Mouse (Mus musculus) adrenal gland (tissue): Measurements from ENCODE around the gene Fam219a.

Experiments
- intact Hi-C: fragments of 180-260 bp; cut with DNase I; formaldehyde crosslinking; loops from one replicate; pipeline ENCODE4 v1.15.1; 2025
- long read RNA-seq, 2 experiments: library from polyadenylated mRNA; unstranded; transcript quantifications; one replicate each; pipeline ENCODE4 v2.0.0; 2020; ENCODE audit warnings: borderline replicate concordance in 1 of 2; ENCODE audit not compliant: insufficient replicate concordance in 1 of 2

The Fam219a gene
- long read RNA-seq, experiment 1, partial matches to known transcripts, result 0 of 5 reads
- long read RNA-seq, experiment 1, other reads (novel, unspliced or antisense), result 5 of 5 reads
- long read RNA-seq, experiment 2, partial matches to known transcripts, result 0 of 5 reads
- long read RNA-seq, experiment 2, other reads (novel, unspliced or antisense), result 2 of 5 reads

DNA sequence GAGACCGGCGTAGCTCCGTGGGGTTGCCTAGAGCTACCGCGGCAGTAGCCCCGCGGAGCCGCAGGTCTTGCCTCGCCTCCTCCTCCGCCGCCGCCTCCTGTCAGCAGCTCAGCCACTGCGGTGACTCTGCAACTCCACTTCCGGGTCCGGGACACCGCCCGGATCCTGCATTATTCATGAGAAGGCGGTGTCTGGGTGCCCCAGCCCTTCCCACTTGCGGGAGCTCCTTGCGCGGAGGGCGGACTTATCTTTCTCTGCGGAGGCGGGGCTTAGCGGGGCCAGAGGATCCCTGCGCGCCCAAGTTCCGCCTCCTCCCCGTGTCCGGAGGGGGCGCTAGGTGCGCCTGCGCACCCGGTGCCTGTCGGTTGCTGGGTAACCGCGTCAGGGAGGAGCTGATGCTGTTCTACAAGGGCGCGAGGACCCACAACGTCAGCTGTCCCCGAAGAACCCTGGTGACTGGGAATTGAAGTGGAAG lies at the start of gene Fam219a, which contains the start of gene Dnaic1:
Fam219a (minus strand) TSS at position 128 of the 475 bp plus-strand sequence.
Dnaic1 (plus strand) TSS at position 365 of the 475 bp plus-strand sequence.
- intact Hi-C loops, result loop anchor here (5.0 kb wide), 1 partner anchor 143 kb away; the partner anchor contains the start of gene Rpp25l

DNA sequence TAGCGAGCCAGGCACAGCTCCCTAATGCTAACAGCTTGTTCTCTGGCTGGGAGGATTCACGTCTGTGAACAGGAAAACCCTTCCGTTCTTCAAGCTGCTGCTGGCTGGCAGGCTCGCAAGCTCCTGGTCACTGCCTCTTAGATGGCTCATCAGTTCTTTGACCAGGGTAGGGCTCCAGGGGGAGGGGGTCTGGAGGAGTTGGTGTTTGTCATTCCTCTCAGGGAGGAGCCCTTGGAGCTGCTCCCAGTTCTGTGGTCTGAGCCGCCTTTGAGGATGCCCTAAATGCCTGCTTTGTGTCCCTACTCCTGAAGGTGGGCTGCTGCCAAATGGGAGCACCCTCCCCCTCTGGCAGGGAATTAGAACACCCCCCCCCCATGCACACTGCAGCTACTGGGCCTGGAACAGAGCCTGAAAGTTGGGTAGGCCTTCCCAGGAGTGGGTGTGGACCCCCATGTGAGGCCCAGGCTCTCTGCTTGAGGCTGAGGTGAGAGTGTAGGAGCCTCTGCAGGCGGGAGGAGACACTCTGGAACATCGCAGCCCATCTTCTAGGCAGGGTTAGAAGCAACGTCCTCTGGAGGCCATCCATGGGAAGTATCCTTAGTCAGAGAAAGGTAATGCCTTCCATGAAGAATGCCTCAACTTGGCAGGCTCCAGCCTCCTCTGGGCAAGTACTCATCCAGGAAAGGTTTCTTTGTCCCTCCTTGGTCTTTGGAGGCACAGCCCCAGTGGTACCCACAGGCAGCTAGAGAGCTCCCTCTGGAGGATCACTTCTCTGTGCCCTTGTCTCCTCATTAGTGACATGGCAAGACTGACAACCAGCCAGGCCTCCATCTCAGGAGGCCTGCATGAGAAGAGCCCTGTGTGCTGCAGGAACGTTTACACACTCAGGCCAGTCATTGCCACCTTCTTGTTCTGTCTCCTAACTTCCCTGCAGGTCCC lies 46.6 kb upstream of the Fam219a start:
- intact Hi-C loops, result loop anchor here (2.0 to 5.0 kb wide), 3 partner anchors 36 to 147 kb away; no protein-coding TSS in a partner anchor

DNA sequence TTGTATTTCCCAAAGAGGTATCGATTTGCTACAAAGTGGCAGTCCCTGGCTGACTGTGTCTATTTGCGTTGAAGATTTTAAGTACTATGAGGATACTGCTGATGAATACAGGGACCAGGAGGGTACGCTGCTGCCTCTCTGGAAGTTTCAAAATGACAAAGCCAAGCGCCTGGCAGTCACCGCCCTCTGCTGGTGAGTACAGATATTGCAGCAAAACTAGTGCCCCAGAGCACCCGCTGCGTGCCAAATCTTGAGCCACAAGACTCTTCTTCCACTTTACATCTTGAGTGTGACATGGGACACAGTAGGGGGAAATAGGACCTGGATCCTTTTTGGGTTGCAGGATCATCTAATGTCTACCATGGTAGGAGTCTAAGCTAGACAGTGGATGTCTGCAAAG lies 44.8 kb upstream of the Fam219a start:
- intact Hi-C loops, result loop anchor here (2.0 to 5.0 kb wide), 3 partner anchors 61 to 145 kb away; no protein-coding TSS in a partner anchor

DNA sequence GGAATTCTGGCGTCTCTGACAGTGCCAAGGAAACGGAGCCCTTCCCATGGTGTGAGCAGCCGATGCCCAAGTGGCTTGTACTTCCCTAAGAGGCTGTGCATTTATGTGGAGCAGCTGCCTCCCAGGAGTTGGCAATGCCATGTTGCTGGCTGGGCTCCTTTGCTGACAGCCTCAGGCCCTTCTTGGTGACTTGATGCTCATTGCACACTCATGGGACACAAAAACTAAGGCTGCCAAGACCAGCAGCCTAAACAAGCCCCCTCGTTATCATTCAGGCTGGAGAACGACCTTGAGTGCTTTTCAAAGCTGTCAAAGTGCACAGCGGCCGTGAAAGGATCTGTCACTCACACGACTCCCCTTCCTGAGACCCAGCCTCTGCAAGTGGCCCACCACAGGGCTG lies 42.8 kb upstream of the Fam219a start:
- intact Hi-C loops, result loop anchor here (5.0 kb wide), 1 partner anchor 95 kb away; no protein-coding TSS in a partner anchor

DNA sequence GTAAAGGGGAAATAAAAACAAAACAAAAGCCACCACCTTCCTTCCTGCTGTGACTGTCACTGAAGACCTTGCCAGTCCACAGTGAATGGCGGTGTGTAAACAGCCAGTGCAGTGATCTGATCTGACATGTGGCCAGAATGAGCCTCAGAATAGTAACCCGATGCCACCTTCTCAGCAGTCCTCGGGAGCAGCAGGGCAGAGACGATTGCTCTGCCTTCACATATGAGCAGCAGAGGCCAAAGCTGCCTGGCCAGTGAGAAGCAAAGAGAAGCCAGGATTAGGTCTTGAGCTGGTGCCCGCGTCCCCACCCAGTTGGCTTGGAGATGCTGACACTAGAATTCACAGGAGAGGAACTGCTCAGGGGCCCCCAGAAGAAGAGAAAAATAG lies 41.2 kb upstream of the Fam219a start:
- intact Hi-C loops, result loop anchor here (5.0 kb wide), 1 partner anchor 97 kb away; no protein-coding TSS in a partner anchor

DNA sequence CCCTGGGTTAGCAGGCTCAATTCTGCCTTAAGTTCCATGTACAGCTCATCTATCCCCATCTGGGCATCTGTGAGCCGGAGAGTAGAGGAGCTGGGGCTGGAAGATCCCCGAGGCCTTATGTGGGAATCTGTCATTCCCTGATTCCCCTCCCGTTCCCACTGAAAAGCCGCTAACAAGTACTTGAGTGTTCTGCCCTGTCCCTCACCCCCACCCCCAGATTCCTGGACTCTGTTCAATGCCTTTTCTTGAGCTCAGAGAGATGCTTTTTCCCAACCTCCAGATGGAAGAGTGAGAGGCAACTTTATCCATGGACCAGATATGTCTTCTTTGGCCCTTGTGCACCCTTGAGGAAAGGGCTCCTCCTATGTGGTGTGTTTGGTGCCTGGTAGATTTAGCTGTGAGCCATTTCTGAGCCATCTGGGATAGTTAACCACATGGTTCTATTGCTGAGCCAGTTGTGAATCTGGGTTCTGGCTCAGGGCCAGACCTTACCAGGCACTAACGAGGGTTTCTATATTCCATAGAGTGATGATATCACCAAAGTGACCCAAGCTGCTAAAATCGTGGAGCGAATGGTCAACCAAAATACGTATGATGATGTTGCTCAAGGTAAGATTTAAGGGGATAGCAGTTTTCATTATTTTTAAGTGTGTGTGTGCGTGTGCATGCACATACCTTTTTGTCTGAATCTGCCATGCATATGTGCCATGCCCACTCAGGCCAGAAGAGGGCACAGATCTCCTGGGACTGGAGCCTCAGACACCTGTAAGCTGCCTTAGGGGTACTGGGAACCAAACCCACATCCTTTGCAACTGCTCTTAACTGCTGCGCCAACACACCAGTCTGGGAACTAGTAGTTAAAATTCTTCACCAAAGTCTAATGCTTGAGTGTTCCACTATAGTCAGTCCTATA lies 40.6 kb upstream of the Fam219a start:
- intact Hi-C loops, result loop anchor here (5.0 kb wide), 1 partner anchor 97 kb away; no protein-coding TSS in a partner anchor

DNA sequence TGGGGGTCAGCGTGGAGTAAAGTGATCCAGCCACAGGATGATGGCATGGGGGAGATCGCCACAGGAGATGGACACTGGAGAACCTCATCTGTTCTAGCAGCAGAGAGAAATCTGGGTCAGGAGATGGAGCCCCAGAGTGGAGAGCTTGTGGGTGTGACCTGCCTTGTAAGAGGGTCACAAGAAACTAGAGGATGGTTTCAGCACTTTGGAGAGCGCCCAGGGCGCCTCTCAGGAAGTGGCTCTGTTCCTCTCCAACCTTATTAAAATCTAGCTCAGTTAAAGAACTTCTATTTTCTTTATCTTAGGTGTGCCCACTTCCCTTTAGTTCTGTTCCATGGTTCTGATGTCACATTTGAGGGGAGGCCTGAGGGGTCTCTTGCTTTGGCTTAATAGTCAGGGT lies 37.4 kb upstream of the Fam219a start:
- intact Hi-C loops, result no loop called here

DNA sequence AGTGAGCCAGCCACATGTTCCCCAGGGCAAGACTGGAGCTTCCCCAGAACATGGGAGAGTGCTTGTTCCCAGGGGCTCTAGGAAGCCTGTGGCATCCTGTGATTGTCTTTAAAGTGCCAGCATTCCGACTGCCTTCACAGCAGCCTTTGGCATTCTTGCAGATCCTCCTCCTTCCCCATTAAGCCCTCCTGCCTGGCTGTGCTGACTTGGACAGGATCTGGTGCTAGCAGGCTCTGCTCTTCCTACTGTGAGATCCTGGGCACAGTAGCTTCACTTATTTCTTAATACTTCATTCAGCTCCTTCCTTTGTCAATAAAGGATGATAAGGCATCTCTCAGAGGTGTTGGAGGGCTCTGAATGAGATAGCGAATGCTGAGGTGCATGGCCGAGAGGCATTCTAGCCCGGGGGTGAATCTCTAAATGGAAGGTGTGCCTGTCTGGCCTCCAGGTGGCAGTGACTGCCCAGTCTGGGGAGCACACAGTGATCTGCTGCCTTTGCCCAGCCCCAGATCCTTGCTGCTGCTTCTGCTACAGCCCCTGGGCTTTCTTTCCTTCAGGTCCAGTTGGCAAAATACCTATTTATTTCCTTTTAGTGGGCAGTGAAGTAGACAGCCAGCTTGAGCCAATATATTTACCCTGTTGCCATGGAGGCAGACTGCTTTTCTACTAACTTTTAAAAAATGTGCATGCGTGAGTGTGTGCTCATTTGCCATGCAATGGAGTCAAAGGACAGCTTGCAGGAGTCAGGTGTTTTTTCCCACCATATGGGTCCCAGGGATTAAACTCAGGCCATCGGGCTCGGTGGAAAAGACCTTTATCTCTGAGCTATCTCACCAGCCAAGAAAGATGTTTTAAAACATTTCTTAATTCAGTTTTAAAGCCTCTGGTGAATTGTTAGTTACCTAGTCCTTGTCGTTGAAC lies 35.4 kb upstream of the Fam219a start:
- intact Hi-C loops, result no loop called here

DNA sequence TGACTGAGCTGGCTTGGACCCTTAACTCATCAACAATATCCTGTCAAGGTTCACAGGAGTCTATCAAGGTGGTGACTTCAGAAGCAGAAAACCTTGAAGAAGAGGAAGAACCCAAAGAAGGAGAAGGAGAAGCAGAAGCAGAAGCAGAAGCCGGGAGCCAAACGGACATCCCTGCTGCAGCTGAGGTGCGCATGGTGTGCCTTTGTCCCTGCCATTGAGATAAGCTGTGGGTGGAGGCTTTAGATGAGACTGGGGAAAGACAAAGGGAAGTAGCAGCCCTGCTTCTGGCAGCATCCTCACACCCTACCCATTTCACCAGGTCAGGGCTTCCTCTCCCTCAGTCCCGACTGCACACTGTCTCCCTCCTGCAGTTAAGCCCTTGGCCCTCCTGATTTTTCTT lies 33.5 kb upstream of the Fam219a start:
- intact Hi-C loops, result no loop called here

DNA sequence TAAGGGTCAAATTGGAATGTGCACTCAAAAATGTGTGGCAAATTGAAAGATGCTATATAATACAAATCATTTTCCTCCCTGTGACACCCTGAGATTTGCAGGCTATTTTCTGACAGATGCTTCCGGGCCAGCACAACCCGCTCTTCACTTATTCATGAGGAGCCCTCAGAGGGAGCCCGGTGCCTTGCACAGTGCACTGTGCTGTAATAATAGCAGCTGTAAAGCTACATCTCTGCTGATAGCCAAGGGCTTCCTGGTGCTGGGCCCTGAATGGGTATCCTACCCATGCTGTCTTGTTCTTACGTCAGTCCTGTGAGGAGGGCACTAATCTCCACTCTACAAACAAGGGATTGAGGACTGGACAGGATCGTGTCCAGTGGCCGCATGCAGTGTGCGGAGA lies 14.0 kb upstream of the Fam219a start:
- intact Hi-C loops, result no loop called here

DNA sequence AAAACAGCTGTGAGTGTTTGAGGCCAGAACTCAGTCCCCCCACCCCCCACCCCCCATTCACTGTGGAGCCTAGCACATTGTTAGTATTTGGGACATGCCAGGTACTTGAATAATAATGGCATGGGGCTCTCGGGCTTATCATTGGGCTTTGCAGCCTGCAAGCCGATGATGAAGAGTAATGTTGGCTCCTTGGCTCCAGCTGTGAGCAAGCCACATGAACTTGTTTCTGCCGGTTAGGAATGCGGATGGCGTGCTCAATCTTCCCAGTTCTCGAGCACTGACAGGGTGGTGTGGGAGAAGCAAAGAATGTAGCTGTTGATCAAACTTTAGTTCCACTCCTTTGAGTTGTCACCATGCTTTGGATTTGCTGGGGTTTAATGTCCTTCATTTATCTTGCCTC lies 6.6 kb upstream of the Fam219a start:
- intact Hi-C loops, result no loop called here

DNA sequence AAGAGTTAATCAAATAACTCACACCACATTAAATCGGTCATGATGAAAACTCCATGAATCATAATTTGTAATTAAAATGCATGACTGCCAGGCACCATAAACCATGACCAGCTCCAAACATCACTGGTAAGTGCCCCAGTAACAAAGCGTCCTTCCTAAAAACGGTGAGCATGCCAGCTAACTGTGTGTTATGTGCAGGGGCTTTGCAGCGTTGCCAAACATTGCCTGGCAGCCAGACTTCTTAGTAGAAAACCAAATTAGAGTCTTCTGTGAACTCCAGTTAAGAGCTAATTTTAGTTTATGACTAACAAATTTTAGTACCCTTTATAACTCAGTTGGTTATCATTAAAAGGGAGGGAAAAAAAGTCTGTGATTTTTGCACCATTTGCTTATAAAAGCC lies 4.2 kb upstream of the Fam219a start:
- intact Hi-C loops, result no loop called here

DNA sequence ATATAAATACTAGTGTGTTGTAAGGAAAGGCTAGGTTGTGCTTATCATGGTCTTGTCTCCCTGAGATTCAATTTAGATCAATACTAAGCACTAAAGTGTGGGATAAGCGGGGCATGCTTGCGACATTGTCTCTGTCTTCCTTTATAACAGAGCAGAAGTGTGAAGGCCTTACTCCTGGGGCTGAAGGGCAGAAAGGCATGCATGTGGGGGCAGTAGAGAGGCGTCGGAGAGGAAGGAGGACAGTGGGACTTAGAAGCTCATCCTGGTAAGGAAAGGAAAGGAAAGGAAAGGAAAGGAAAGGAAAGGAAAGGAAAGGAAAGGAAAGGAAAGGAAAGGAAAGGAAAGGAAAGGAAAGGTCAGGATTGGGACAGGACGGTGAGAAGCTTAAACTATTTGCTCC lies 2.2 kb upstream of the Fam219a start:
- intact Hi-C loops, result no loop called here

DNA sequence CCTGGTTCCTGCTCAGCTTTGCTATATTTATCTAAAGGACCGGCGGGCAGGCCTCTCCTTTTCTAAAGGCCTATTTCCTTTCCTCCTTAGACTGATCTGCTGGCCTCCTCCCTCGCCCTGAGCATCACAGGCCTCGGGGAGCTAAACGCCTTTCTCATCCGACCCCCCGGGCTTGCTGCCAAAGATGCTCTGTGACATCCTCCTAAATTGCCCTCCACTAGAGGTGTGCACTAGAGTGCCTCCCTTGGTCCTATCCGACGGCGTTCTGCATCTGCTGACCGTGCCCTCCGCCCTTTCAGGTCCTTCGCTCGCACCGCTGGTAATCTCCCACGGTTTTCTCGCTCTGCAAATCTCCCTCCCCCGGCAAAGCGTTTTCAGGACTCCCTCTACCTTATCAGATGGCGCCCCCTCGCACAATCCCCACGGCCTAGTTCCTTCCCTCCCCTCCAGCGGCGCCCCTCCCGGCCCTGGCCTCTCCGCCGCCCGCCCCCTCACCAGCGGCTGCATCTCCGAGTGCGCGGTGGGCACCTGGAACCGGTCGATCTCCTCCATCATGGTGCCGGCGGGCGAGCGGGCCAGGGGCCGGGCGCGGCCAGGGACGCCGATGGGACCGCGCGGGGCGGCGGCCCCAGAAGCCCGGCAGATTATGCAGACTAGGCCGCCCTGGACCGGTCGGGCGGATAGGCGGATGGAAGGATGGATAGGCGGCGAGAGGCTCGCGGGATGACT lies 492 bp downstream of the Fam219a start:
- intact Hi-C loops, result loop anchor here (5.0 kb wide), 1 partner anchor 143 kb away; the partner anchor contains the start of gene Rpp25l

DNA sequence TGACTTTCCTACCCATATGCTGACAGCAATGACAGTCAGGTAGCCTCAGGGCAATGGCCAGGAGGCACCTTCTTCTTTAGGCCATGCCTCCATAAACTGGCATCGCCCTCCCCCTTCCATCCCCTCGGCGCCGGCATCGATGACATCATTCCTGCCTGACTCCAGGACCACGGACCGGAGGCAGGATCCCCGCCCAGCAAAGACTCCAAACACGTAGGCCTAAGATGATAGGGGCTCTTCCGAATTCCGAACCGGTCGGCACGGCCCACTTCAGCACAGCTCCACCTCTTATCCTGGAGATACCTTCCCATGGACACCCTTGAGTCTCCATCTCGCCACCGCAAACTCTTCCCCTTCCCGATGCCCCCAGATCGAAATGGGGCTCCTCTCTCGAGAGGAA lies 1.1 kb downstream of the Fam219a start:
- intact Hi-C loops, result loop anchor here (5.0 kb wide), 1 partner anchor 144 kb away; the partner anchor contains the start of gene Rpp25l

DNA sequence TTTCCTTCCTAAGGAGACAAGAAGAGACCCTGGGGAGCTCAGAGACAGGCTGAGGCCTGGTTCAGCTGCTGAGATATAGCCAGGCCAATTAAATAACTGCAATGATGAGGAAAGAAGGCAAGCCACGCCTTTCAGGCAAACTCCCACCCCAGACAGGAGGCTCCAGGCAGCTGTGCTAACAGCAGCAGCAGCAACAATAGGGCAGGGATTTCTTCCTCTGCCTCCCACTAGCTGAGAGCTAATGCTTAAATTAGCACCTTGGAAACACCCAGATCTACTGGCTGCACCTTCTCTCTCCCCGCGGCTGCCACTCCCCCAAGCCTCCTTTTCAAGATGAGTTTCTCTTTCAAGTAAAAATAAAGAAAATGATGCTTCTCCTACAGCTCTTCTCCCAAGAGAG lies 3.2 kb downstream of the Fam219a start:
- intact Hi-C loops, result loop anchor here (5.0 kb wide), 1 partner anchor 146 kb away; the partner anchor contains the start of gene Rpp25l

DNA sequence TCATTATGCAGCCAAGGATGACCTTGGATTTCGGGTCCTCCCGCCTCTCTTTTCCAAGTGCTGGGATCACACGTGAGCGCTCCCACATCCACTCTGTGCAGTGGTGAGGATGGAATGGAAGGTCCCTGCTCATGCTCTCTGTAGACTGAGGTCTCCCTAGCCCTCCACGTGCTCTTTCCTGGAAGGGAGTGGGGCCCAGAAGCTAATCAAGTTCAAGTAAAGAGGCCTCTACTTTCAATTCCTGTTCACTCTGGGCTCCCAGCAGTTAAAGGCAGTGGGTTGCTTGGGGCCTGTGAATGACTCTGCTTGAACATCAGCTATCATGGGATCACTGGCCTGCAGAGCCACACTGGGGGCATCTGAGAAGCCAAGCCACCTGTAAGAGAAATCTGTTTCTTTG lies 6.0 kb downstream of the Fam219a start:
- intact Hi-C loops, result no loop called here

DNA sequence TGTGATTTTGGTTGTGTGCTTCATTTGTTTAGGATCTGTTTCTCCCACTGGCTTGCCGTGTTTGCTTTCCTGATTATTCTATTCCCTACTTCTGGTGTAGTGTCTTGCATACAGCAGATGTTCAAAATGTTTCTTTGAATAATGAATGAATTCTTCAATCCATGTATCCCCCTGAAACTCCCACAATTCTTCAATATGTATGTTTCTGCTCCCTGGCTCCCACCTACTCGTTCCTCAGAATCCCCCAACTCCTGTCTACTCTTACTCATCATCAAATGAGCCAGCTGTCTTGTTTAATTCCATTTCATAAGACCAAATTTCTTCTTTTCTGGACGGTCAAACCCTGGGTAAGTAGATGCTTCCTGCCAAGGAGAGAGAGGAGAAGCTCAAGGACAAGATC lies 12.2 kb downstream of the Fam219a start:
- intact Hi-C loops, result no loop called here
